Mouse (Mus musculus): ENCODE data around the gene Chd2. TPM values are rescaled to one million over a fixed set of nuclear protein-coding genes. Genes with fewer than 3 reads are reported as not detected.
"Not testable (repeated sequence)": the region's sequence is repeated elsewhere in the genome, so short reads cannot be mapped to it uniquely, and the experiment has no call there.

The Chd2 gene
- polyA plus RNA-seq, 2 experiments, result 55.6 to 56.5 TPM

DNA sequence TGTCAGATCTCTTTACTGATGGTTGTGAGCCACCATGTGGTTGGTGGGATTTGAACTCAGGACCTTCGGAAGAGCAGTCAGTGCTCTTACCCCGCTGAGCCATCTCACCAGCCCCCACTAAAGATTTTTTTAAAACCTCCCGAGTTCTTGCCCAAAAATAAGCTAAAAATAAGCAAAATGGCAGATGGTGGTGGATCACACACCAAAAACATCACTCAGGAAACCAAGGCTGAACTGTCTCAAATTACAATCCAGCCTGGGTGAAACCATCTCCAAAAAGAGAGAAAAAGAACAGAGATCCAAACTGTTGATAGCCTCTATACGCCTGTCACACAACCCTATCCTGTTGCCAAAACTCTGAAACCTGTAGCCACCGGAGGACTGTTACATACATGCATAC lies 11.5 kb downstream of the Chd2 start:
- no peaks in the 10 kb centered on the region for H3K9me3 ChIP-seq (ENCODE audit: control insufficient read depth, low read length)
- no peak overlapping the region for H3K4me3 ChIP-seq (replicated peaks; ENCODE audit: low read length)
- no peak overlapping the region for H3K4me2 ChIP-seq (replicated peaks; ENCODE audit: low read depth, low read length, severe bottlenecking)
- no peaks in the 10 kb centered on the region for H3K27me3 ChIP-seq (ENCODE audit: control insufficient read depth, insufficient read depth, low read length)
- H3K36me3 ChIP-seq (ENCODE audit: control insufficient read depth, insufficient read depth, low read length), result peaks cover 42% of the 10 kb centered on the region
- TF ChIP-seq POLR2A (IDR thresholded peaks at IDR 0.05; ENCODE audit: borderline replicate concordance, extremely low read depth, insufficient read depth, insufficient read length), result no peak
- 91% methylated on average over 5 of the region's 5 CpGs for WGBS
- H3K9ac ChIP-seq (ENCODE audit: low read depth, low read length, severe bottlenecking), result no peak overlapping the region
- H3K4me1 ChIP-seq (ENCODE audit: control insufficient read depth, insufficient read depth, low read length), result peaks cover 17% of the 10 kb centered on the region
- no peak overlapping the region for H3K27ac ChIP-seq (replicated peaks; ENCODE audit: low read depth, low read length)
- DNase-seq (ENCODE audit: low spot score) (no peak), ATAC-seq (ENCODE audit: low FRiP score, low read depth) (no peak)

DNA sequence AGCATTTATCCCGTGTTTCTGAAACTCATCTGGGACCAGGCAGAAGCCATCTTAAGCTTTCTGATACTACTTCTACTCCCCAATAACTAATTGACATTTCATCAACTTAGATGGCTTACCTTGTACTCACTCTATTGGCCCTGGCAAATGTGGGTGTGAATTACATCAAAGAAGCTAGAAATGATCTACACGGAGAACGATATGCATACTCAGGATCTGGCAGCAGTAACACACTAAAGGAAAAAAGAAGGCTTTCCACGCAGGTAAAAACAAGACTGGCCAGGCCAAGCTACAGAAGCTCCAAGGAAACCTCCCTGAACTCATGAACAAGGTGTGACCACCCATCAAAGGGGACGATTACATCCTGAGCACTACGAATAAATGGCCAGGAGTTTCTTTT lies 12.4 kb downstream of the Chd2 start:
- Histone ChIP-seq H3K4me3 (replicated peaks; ENCODE audit: low read length) (no peak overlapping the region), H3K4me1 (ENCODE audit: control insufficient read depth, insufficient read depth, low read length) (peaks cover 19% of the 10 kb centered on the region), H3K27me3 (ENCODE audit: control insufficient read depth, insufficient read depth, low read length) (no peaks in the 10 kb centered on the region), H3K9ac (ENCODE audit: low read depth, low read length, severe bottlenecking) (no peak overlapping the region), H3K36me3 (ENCODE audit: control insufficient read depth, insufficient read depth, low read length) (peaks cover 42% of the 10 kb centered on the region), H3K27ac (replicated peaks; ENCODE audit: low read depth, low read length) (no peak overlapping the region; the same call in 1 of the 2 replicates), H3K9me3 (ENCODE audit: control insufficient read depth, low read length) (no peaks in the 10 kb centered on the region), H3K4me2 (replicated peaks; ENCODE audit: low read depth, low read length, severe bottlenecking) (no peak overlapping the region)
- 79% methylated on average over 6 of the region's 6 CpGs for WGBS
- no peak for ATAC-seq (ENCODE audit: low FRiP score, low read depth)
- no peak for DNase-seq (ENCODE audit: low spot score)
- TF ChIP-seq POLR2A (IDR thresholded peaks at IDR 0.05; ENCODE audit: borderline replicate concordance, extremely low read depth, insufficient read depth, insufficient read length), result no peak

DNA sequence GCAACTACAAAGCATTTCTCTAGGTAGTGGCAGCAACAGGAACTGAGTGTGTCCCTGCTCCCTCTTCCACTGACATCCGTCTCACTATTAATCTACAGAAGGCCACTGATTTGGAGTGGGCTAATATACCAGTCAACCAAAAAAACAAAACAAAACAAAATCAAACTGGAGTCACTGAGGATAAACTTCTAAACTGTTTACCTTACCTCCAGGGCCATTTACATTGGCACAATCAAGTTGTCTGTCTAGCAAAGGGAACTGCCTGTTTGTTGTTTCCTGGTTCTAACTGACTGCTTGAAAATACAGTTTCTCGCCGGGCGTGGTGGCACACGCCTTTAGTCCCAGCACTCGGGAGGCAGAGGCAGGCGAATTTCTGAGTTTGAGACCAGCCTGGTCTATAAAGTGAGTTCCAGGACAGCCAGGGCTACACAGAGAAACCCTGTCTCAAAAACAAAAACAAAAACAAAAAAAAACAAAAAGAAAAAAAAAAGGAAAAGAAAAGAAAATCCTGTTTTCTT lies 13.2 kb downstream of the Chd2 start:
- Histone ChIP-seq H3K4me1 (ENCODE audit: control insufficient read depth, insufficient read depth, low read length) (peaks cover 15% of the 10 kb centered on the region), H3K36me3 (ENCODE audit: control insufficient read depth, insufficient read depth, low read length) (peaks cover 38% of the 10 kb centered on the region)
- not testable (repeated sequence) for H3K4me2 ChIP-seq (replicated peaks; ENCODE audit: low read depth, low read length, severe bottlenecking); DNase-seq (ENCODE audit: low spot score); H3K4me3 ChIP-seq (replicated peaks; ENCODE audit: low read length); H3K9ac ChIP-seq (ENCODE audit: low read depth, low read length, severe bottlenecking); H3K9me3 ChIP-seq (ENCODE audit: control insufficient read depth, low read length); H3K27me3 ChIP-seq (ENCODE audit: control insufficient read depth, insufficient read depth, low read length); H3K27ac ChIP-seq (replicated peaks; ENCODE audit: low read depth, low read length); ATAC-seq (ENCODE audit: low FRiP score, low read depth)
- 91% methylated on average over 7 of the region's 7 CpGs for WGBS

DNA sequence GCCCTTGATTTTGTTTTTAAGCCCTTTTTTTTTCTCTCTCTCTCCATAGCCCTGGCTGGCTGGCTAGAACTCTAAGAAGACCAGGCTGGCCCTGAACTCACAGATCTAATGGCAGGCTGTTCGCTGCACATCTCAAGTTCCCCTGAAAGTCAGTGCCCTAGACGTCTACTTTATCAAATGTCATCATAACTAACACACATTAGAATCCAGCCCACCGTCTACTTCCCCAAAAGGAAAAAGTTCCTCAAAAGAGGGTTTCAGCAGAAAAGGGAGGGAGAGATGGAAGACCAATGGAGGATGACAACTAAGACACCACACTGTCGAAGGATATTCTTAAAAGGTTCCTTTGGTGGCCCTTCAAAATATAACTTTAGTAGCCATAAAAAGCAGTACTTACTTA lies 14.4 kb downstream of the Chd2 start:
- H3K27me3 ChIP-seq (ENCODE audit: control insufficient read depth, insufficient read depth, low read length), result no peaks in the 10 kb centered on the region
- ATAC-seq (ENCODE audit: low FRiP score, low read depth) (no peak), DNase-seq (ENCODE audit: low spot score) (no peak)
- peaks cover 11% of the 10 kb centered on the region; the same call in 1 of the 2 replicates for H3K4me1 ChIP-seq (ENCODE audit: control insufficient read depth, insufficient read depth, low read length)
- WGBS, result 83% methylated on average over 4 of the region's 4 CpGs
- H3K4me3 ChIP-seq (replicated peaks; ENCODE audit: low read length), result no peak overlapping the region
- TF ChIP-seq POLR2A (IDR thresholded peaks at IDR 0.05; ENCODE audit: borderline replicate concordance, extremely low read depth, insufficient read depth, insufficient read length), result no peak
- peaks cover 36% of the 10 kb centered on the region for H3K36me3 ChIP-seq (ENCODE audit: control insufficient read depth, insufficient read depth, low read length)
- no peak overlapping the region for H3K9ac ChIP-seq (ENCODE audit: low read depth, low read length, severe bottlenecking)
- H3K9me3 ChIP-seq (ENCODE audit: control insufficient read depth, low read length), result no peaks in the 10 kb centered on the region
- no peak overlapping the region for H3K27ac ChIP-seq (replicated peaks; ENCODE audit: low read depth, low read length)
- no peak overlapping the region for H3K4me2 ChIP-seq (replicated peaks; ENCODE audit: low read depth, low read length, severe bottlenecking)

DNA sequence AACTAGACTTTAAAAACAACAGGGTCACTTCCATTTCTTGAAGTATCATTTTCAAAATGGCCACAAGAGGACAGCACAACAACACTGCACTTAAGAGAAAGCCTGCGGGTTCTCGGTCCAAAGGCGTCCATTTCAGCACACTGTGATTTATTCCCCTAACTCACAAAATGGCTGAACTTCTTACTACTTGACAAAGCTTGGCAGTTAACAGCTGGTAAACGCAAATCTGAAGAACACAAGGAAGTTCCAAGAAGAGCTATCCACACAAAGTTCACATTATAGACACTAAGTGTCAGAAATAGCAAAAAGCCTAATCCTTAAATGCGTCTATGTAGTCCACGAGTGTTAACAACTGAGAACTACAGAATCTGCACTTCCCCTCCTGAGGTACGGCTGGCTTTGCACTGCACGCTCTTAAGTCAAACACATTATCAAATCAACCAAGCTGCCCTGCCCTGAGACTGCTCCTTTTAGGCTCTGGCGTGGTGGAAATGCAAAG lies 17.1 kb downstream of the Chd2 start:
- no peak overlapping the region for H3K9ac ChIP-seq (ENCODE audit: low read depth, low read length, severe bottlenecking)
- H3K9me3 ChIP-seq (ENCODE audit: control insufficient read depth, low read length), result no peaks in the 10 kb centered on the region
- WGBS, result 29% methylated on average over 9 of the region's 9 CpGs
- H3K4me2 ChIP-seq (replicated peaks; ENCODE audit: low read depth, low read length, severe bottlenecking), result 0 out of 2 replicates have a peak overlapping the region, but pooled peaks have one; percentile 21
- H3K36me3 ChIP-seq (ENCODE audit: control insufficient read depth, insufficient read depth, low read length), result peaks cover 34% of the 10 kb centered on the region
- no peaks in the 10 kb centered on the region for H3K27me3 ChIP-seq (ENCODE audit: control insufficient read depth, insufficient read depth, low read length)
- H3K4me1 ChIP-seq (ENCODE audit: control insufficient read depth, insufficient read depth, low read length), result peaks cover 9% of the 10 kb centered on the region; the same call in 1 of the 2 replicates
- no peak for TF ChIP-seq POLR2A (IDR thresholded peaks at IDR 0.05; ENCODE audit: borderline replicate concordance, extremely low read depth, insufficient read depth, insufficient read length)
- no peak overlapping the region for H3K4me3 ChIP-seq (replicated peaks; ENCODE audit: low read length)
- ATAC-seq (ENCODE audit: low FRiP score, low read depth) (peak; percentile 73), DNase-seq (ENCODE audit: low spot score) (peak; percentile 83)
- H3K27ac ChIP-seq (replicated peaks; ENCODE audit: low read depth, low read length), result peak overlapping the region; percentile 74

All from limb, embryonic 14.5 days (tissue).